Mouse (Mus musculus) heart, postnatal 10 days (tissue): ENCODE measurements at regions not wholly inside any gene's neighbourhood (a gene's known extent, or its start where the extent isn't known, plus 50 kb on each side); places are given as distances from the start of the nearest gene placed in this dataset.

ENCODE experiments used
- DNase-seq, 2 experiments: peaks; one replicate each; pipeline ENCODE4 v3.0.0; 2021
- intact Hi-C: fragments of 180-260 bp; cut with DNase I; formaldehyde crosslinking; loops from one replicate; pipeline ENCODE4 v1.15.1; 2025

DNA sequence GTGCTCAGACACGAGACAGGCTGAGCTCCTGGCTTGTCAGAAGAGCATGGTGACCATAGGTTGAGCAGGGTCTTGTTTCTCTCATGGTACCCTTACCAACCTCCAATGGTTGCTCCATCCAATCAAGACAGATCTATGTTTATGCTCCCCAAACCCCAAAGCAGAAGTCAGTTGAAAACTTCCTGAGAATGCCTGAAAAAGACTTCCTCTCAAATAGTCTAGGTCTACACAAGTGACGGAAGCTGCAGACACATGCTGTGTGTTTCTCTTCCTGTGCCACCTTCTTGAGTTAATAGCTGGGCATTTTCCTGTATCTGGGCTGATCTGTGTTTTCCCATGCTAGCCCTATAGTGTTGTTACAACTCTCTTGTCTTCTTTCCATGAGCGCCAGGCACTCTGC, 274.2 kb downstream of the Cdh26 start:
- no peak for DNase-seq
- intact Hi-C loops: no loop called here

DNA sequence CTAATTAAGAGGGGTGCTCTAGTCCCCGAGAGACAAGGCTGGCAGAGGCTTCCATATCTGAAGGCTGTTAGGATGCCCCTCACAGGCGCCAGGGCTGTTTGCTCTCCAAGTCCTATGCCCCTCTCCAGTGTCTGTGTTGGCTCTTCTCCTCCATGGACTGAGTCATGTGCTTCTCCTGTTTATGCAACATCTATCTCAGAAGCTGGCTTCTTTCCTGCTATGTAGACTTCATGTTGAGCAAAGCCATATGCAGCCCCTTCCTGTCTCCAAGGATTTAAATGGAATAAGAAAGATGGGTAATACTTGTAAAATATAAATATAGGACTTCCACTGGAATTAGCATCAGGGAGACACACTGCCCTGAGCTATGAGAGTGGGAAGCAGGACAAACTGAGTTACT, 278.3 kb downstream of the Cdh26 start:
- DNase-seq: no peak
- intact Hi-C loops: no loop called here

DNA sequence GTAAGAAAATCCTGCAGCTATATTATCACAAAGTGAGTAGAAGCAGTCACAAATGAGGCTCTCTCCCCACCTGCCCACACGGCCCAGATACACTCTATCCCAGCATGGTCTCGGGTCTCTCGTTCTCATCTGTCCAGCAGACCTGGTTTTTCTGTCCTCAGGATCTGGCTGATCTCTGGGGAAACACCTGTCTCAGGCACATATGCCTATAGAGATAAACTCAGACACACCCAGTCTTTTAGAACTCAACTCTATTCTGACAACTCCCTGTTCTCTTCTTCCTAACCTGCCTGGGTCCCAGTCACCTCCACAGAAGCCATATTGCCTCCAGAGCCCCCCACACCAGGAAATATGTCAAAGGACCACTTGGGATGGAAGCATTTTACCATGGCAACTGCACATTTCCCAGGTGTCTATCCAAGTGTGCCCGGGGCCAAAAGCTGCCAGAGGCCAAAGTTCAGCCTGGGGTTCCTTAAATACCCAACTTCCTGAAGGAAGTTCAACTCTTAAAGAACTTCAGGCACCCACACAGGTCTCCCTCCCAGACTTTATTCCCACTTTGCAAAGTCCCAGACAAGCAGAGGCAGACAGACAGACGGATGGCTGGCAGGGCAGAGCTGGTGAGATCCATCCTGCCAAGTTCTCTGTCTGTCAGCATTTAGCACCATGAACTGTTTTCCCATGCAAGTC, 279.0 kb downstream of the Cdh26 start:
- intact Hi-C loops: no loop called here
- no peak for DNase-seq

DNA sequence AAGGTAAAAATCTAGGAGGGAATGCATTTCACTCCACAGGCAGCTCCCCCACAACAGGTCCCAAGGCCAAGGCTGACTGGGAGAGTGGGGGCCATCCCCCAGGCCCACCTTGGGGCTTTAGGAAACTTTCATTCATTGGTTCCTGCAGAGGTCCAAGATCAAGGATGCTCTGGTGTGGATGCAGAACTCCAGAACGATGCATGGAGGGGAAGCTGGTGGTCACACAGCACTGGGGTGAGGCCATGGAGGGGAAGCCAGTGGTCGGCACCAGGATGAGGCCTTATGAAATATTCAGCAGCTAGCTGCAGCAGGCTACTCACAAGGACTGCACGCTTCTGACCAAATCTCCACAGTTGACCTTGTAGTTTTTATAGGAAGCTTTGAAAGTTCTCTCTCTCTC, 279.7 kb downstream of the Cdh26 start:
- DNase-seq: no peak
- intact Hi-C loops: no loop called here

DNA sequence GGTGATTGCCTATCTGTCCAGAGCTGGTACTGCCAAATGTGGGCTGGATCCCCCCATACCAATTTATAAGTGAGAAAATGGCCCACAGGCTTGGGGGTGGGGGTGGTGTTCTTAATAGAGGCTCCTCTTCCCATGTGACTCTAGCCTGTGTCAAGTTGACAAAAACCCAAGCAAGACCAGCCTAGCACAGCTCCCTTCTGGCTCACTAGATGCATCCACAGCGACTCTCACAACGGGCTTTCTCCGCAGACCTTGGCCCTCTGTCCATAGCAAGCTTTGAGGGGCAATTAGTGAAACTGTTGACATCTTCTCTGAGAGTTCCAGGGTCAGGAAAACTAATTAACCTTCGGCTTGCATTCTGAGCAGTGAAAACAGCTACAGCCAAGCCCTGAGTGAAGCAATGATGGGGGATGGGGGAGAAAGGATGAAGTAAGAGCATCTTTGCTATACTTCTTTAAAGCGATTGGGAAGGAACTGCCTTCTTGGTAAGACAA, 281.3 kb downstream of the Cdh26 start:
- intact Hi-C loops: no loop called here

DNA sequence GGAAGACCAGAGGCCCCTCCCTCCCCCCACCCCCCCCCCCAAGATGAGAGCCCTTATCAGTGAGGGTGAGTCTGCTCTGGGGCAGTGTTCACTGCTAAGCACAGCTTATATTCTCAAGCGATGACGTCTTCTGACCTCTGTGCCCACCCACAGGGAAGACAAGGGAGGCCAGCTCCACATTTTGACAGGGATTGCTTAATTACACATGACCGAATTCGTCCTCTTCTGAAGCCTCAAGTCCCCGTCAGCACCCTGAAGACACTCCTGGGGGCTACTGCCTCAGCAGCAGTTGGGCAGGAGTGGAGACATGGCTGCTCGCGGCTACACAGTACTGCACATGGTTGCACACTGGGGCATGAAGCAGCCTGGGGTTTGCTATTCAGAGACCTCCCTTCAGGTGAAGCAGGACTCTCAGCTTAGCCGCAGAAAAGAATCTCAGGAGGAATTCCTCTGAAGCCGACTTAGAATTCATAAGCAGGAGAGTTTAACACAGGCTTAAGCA, 282.1 kb downstream of the Cdh26 start:
- DNase-seq: no peak
- intact Hi-C loops: no loop called here

More for the DNA sequence above, 281.3 kb downstream of the Cdh26 start:
- no peak for DNase-seq

DNA sequence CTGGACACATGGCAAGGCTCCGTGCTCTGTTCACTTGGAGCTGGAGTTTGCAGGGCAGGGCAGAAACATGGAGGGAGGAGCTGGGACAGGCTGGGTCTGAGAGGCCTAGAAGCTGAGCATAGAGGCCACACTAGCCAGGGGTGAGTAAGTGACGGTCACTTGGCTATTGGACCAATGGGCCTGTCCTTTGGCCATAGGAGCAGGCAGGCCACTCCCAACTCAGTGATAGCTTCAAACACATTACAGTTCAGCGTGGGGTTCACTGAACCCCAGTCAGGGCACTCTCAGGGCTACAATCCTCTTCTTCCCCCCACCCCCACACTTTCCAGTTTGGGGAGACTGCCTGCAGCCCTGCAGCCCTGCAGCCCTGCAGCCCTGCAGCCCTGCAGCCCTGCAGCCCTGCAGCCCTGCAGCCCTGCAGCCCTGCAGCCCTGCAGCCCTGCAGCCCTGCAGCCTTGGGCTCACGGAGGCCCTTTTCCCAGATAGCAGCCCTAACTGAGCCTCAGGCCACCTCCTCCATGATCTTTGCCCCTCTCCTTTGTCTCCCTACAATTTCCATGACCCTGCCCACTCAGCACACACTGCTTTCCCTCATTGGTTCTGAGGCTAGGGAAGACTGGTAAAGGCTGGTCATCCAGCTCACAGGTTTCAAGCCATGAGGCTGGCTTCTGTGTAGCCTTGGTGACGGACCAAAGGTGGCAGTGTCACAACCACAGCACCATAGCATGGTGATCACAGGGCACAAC, 285.3 kb downstream of the Cdh26 start:
- intact Hi-C loops: no loop called here

DNA sequence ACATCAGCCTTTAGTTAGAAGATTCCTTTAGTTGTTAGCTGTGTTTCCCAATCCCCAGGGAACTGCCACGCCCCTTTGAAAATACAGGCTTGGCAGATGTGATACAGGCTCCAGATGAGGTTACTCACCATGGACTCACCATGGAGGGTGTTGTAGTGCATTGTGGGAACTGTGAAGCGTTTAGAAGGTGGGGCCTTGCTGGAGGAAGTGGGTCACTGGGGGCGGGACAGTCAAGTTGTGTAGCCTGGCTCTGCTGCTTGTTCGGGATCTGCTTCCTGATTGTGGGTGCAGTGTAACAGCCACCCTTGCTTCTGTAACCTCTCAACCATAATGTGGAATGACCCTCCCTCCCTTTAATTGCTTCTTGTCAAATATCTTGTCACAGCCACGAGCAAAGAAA, 287.7 kb downstream of the Cdh26 start:
- intact Hi-C loops: no loop called here
- no peak for DNase-seq

More for the DNA sequence above, 285.3 kb downstream of the Cdh26 start:
- DNase-seq: no peak

DNA sequence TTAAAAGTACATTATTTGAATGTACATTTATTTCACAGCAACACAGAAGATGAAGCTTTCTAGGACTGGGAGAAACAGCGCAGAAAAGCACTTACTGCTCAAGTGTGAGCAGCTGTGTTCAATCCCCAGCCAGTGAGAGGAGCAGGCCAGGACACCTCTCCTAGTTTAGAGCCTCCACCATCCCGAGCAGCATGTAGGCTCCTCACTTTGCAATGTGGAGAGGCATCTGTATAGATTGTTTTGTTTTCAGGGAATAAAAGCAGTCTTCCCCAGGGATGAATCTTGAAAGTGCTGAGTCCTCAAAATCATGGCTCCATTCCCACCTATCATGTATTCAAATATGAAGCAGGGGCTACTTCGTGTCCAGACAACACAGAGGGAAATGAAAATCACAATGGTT, 293.1 kb downstream of the Cdh26 start:
- no peak for DNase-seq
- intact Hi-C loops: no loop called here

DNA sequence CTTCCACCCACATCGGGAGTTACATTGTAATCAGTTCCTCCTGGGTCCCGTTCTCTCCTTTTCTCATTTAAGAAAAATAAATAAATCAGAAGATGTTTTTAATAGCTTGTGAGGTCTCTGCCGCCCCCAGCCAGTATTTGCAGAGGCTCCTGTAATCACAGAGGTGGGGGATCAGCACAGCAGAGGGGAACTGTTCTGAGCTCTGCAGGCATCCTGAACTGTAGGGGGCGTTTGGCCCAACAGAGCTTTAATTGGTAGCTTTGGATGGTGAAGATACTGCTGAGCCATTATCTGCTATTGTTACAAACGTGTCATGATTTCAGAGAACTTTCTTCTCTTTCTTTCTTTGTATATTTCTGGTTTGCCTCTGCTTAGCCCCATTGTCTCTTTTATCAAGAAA, 293.9 kb downstream of the Cdh26 start:
- intact Hi-C loops: no loop called here
- no peak for DNase-seq

DNA sequence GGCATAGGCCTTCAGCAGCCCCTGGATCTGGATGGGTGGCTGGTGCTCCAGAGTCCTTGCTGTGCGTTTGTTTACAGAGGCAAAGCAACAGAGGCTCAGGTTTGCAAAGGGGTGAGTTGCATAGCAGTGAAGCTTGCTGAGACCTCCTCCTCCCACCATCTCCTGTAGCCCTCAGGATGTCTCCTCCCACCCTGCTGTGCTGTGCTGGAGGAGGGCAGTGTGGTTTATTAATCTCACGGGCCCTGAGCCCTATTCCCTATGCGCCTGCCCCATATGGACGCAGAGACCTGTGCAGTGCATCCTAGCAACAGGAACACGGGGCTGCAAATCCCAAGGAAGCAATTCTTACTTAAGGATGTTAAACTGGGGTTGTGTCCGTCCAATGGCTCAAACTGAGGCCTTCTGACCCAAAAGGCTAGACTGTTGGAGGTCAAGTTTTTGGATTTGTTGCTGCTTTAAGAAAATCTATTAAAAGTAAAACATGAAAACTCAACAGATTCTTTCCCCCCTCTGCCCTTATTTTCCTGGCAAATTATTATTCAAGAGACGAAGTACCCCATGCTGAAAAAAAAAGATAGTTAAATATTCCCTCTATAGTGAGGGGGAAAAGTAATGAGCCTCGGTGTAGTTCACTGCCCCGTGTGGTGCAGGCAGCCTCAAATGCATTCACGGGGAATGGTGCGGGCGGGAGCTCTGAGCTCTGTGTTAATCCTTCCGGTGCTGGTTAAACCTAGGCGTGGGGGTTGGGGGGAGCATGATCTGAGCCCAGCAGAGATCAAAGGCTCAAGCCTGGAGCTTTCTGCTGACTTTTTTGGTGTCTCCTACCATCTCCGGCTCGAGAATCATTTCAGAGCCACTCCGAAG, 297.8 kb downstream of the Cdh26 start:
- intact Hi-C loops: no loop called here
- no peak for DNase-seq

DNA sequence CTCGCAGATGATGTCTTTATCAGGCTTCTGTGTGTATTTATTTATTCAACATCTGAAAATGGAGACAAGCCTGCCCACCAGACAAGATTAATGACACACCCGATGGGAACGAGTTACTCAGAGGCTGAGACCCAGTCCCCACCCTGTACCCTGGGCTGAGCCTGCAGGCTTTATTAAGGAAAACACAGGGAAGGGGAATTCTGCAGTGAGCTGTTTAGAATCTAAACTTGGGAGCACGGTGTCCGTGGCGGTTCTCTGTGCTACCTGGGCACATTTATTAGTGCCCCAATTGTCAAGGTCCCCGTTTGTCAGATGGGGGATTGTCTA, 298.4 kb downstream of the Cdh26 start:
- intact Hi-C loops: no loop called here
- no peak for DNase-seq

DNA sequence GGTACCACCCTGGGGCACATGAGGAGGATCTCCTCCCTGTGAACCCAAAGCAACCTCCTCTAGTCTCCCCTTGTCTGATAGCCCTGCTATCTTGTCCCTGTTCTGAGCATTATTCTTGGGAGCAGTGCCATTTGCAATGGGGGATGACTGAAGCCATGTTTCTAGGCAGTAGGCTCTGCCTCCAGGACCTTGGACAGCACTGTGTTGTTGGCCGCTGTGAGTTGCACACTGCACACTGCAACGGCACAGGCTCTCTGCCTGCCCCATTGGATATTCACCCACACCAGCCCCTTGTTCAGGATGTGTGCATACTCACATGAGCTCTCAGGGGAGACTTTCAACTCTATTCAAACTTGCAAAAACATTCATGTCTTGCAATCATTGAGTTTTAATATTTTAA, 304.8 kb downstream of the Cdh26 start:
- peak; percentile 33 to 42 for DNase-seq
- intact Hi-C loops: no loop called here

DNA sequence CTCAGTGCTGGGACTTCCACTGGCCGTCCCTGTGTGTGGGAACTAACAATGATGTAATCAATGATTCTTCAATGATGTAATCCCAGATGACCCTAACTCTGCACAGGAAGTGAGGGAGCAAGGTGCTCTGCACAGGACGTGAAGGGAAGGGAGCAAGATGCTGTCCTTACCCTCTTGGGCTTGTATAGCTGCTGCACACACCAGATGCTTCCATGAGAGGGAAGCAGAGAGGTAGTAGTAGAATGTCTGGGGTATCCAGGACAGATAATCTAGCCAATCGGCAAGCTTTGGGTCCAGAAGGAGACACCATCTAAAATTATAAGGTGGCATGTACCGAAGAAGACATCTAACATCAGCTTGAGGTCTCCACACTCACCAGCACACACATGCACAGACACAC, 314.3 kb downstream of the Cdh26 start:
- DNase-seq: no peak
- intact Hi-C loops: no loop called here

DNA sequence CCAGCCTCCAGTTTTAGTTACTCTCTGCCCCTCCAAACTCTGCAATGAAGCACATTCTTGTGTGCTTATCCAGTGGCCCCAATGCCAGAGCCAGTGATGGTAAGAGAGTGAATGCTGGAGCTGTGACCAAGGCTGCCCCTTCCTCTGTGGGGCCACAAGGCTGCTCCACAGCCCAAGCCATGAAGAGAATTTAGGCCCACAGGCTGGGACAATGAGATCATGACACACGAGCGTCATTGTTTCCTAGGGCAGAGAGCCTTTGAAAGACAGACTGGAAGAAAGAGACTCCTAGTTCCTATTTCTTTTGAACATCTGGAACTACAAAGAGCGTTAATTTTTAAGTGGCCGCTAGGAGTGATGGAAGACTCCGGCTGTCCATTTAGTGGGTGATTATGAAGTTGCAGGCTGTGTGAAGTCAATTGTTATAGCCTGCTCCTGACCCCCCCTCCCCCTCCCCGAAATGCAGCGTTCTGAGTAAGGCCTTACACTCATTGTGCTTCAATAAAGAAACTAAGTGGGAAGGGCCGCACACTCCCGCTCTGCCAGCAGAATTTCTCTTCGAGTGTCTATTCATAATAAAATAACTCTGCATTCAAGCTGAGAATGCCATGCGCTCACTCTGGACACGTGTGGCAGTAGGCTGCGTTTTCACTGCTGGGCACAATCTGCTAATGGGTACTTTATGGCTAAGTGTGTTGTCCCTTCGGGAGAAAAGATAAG, 315.1 kb downstream of the Cdh26 start:
- intact Hi-C loops: no loop called here
- no peak for DNase-seq

DNA sequence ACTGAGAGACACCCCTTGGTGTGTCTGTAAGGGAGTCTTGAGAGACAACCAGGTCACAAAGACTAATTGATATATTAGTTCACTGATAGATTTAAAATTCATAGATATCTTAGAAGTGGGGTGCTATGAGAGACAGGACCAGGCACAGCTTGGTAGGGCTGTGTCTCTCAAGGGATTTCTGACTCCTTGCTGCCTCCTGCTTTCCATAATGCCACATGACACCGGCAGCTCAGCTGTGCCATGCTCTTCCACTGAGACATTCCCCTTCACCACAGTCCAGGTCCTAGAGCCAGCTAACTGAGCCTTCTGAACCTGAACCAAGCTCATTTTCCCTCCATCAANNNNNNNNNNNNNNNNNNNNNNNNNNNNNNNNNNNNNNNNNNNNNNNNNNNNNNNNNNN, 320.9 kb downstream of the Cdh26 start:
- intact Hi-C loops: loop anchor here (10.0 kb wide), 1 partner anchor 176 kb away; no protein-coding TSS in a partner anchor
- no peak for DNase-seq

DNA sequence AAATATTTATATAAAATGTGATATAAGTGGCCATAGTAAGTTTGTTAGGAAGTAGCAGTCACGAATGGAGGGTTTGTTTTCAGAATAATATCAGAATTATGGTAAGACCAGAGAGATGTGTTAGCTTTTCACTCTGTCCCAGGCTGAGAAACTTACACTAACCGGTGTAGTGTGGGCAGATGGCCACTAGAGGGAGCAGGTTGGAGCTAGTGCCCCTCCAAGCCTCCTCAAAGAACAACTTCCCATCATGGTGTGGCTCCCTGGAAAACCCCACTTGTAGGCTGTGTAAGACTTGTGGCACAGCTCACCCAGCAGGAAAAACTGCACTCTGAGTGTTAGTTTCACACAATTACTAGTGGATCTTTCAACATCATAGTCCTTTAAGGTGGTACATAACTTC, 328.0 kb downstream of the Cdh26 start:
- intact Hi-C loops: loop anchor here (5.0 to 10.0 kb wide), 4 partner anchors 129 to 1119 kb away; no protein-coding TSS in a partner anchor
- peak; percentile 67 to 80 for DNase-seq

DNA sequence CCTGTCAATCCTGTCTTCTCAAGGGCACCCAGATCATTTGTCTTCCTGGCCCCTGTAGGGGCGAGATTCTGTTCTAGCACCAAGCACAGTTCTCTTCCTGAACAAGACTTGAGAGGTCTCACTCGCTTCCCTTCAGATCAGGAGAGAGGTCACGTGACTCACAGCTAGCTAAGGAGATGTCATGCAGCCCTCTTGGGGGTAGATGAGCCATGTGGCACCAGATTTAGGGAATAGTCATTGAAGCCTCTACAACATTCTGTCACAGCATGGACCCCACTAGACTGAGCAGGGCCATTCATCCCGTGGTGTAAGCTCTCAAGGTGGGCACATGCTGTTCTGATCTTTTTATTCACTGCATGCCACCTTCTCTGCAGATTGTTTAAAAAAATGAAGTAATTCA, 338.2 kb downstream of the Cdh26 start:
- intact Hi-C loops: no loop called here
- no peak for DNase-seq

DNA sequence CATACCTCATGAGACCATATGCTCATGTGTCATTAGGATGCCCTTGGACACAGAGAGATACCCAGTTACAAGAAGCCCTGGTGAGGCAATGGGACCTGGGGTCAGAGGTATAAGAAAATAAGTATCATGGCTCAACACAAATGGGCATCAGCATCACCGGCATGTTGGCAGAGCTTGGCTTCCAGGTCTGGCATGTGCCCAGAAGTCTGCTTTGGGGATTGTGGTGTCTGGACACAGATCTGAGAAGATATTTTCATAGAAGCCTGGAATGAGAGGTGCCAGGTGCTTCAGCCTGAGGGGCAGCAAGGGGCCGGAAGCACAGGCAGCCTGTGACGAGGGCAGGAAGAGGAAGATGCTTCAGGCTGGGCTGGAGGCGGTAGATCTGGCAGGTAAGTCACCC, 338.7 kb downstream of the Cdh26 start:
- no peak for DNase-seq
- intact Hi-C loops: no loop called here

DNA sequence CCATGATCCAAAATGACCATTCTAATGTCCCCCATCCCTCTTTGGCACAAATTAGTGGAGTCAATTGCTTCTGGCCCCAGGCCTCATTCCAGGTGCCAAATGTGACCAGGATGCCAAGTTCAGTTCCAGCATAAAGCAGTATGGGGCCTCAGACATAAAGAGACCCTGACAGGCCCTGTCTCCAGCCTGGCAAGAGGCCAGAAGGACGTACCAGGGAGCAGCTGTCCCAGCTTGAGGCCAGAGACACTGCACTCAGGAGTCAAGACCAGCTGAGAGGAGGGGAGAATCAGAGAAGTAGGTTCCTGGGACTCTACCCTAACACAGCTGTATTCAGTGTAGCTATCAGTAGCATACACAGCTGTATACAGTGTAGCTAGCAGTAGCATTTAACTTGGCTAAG, 341.1 kb downstream of the Cdh26 start:
- intact Hi-C loops: no loop called here
- DNase-seq: no peak

DNA sequence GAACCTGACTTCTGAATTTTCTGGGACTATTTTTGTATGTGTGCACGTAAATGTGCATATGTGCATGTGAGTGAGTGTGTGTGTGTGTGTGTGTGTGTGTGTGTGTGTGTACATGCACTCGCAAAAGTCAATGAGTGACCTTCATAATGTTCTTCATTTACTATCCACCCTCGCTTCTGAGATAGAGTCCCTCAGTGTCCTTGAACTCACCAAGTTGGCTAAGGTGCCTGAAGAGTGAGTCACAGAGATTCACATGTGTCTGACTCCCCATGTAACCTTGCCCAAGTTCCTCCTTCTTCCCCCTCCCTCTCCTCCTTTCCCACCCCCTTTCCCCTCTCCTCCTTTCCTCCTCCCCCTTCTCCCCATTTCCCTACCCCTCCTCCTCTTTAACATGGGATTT, 341.6 kb downstream of the Cdh26 start:
- no peak for DNase-seq
- intact Hi-C loops: no loop called here
